Mouse (Mus musculus) ovary, postnatal 36 days (tissue): Measurements from ENCODE around the gene Glipr1l2.
"Not testable (repeated sequence)": the region's sequence is repeated elsewhere in the genome, so short reads cannot be mapped to it uniquely, and the experiment has no call there.

ENCODE experiments used
- DNase-seq: peaks from one replicate; pipeline ENCODE4 v3.0.0; 2022; ENCODE audit warnings: low spot score, mixed read lengths

Gene Glipr1l2

DNA sequence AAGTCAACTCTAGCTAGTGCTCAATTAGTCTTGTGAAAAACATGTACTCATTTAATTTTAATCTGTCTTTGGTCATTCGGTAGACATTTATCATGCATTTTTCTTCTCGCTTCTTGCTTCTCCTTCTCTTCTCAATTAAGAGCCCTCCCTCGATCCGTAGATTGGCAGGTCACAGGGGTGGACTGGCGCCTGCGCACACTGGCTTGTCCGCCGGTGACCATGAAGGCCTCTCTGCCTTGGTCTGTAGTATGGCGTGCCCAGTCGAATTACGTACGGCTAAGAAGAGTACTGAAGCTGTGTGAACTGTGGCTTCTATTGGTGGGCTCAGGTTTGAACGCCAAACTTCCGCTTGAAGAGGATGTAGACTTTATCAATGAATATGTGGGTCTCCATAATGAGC, at the start of gene Glipr1l2:
Glipr1l2 (plus strand) TSS at position 198 of the 400 bp plus-strand sequence.
- DNase-seq, result no peak

GRCm38 (mm10) chr10:112043523-112043922, 39.6 kb upstream of the Glipr1l2 start:
- DNase-seq, result not testable (repeated sequence)

GRCm38 (mm10) chr10:112044283-112044682, 38.9 kb upstream of the Glipr1l2 start:
- DNase-seq, result not testable (repeated sequence)

DNA sequence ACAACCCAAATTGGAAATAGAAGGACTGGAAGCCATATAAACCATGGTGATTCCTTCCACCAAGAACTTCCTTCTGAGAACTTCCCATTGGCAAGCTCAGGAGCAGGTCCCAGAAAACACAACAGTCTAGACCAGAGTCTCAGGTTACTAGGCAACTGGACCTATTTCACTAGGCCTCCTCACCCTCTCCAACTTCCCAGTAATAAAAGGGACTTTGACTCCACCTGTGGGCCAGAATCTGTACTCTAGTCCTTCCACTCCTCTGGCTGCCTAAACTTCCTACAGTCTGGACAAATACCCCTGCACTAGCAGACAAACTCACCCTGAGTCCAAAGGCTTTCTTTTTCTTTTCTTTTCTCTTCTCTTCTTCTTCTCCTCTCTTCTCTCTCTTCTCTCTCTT, 31.9 kb upstream of the Glipr1l2 start:
- DNase-seq, result no peak

DNA sequence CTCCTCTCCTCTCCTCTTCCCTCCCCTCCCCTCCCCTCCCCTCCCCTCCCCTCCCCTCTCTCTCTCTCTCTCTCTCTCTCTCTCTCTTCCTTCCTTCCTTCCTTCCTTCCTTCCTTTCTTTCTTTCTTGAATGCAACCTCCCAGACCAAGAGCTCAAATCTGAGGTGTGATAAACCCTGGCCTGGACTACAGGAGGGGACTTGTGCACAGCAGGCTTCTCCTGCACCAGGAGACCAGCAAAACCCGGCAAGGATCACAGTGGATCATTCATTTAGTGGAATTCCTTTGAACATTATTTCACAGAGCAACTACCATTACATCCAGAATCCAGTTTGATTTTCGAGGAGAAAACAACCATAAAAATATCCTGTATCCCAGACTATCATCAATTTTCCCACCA, 31.2 kb upstream of the Glipr1l2 start:
- DNase-seq, result not testable (repeated sequence)

- DNase-seq, result peak; percentile 64
Observed at GRCm38 (mm10) chr10:112059702-112060582, 23.2 kb upstream of the Glipr1l2 start, which contains the start of gene Glipr1l1. Glipr1l1 (plus strand) TSS chr10:112060189.

DNA sequence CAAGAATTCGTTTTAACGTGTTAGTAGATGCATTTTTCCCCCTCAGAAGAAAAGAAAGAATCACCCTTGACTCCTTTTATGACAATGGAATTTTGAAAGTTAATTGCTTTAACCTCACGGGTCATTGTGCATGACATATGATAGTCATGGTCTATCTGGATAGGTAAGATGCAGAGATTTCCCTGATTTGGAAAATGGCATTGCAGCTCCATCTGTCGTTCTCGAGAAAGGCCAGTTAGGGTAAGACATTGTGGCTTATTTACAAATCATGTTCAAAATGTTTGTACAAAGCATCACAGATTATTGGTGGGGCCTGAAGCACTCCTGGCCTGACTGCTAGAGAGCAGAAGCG, 22.6 kb upstream of the Glipr1l2 start:
- not testable (repeated sequence) for DNase-seq

- no peak for DNase-seq
Observed at GRCm38 (mm10) chr10:112080044-112080443, 3.1 kb upstream of the Glipr1l2 start.

- peak; percentile 32 for DNase-seq
Observed at GRCm38 (mm10) chr10:112105785-112106184, 22.6 kb downstream of the Glipr1l2 start.

DNA sequence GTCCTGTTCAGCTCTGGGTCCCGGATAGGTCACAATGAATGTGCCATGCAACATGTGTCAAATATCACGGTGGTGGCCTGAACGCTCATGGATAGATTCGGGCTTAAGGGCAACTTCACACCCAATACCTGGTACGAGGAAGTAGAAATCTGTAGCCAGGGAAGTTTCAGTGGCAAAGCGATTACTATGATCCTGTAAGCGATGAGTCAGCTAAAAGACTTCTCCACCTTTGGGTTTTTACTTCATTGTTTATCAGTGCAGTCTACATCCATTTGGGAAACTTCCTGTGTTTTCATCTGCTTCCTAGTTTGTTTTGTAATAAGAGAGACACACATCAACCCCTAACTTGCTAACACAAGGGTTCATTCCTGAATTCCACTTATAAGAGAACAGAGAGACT, 27.2 kb downstream of the Glipr1l2 start:
- DNase-seq, result no peak

DNA sequence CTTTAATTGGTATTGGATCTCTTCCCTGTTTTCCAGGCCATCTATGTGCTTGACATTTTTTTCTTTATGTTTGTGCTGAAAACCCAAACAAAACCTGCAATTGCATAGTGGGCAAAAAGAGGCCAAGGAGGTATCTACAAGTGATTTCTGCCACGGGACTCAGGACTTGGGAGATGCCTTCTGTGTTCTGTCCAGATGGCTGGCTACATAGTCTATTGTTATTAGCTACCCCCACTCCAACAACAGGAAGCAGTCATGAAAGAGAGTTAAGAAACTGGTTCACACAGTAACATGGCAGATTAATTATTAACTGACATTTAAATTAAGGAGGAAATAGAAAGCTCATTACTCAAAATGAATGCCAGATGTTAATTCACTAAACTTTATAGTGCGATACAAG, 41.9 kb downstream of the Glipr1l2 start:
- DNase-seq, result not testable (repeated sequence)

DNA sequence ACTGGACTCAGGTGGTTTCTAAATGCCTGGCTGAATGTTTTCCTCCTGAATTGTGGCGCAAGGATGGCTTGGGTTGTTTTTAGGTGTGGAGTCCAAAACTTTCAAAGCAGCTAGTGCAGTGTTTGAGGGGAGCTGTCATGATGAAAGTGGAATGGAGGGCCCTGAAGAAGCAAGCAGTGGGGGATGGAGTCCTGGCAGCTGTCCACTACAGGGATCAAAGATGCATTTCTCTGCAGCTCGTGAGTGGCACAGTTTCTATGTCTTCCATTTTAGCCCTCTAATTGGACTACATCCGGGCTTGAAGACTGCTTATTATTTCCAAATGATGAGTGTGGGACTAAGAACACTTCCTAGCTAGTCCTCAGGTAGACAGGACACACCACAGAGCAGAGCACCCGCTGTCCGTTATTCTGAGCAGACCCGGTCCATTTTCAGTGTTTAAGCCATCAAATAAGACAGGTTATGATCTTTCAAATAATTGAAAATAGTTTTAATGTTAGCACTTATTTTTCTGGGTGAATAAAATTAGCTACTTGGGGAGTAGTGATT, 44.6 kb downstream of the Glipr1l2 start:
- not testable (repeated sequence) for DNase-seq

DNA sequence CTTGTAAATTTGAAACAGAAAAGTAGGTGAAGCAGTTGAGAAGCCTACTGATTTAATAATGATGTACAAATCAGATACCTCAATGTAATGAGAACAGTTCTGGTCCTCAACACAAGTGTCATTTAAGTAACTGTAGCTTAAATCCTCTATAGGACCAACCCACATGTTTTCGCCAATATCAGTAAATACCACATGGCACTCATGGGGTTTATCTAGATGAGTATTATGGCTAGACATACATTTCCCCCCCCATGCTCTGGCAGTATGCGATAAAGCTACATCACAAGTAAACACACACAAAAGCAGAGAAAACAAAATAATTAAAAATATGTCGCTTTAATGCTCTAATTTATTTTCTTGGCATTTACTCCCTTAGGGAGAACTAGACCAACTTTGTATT, 49.0 kb downstream of the Glipr1l2 start:
- DNase-seq, result no peak

DNA sequence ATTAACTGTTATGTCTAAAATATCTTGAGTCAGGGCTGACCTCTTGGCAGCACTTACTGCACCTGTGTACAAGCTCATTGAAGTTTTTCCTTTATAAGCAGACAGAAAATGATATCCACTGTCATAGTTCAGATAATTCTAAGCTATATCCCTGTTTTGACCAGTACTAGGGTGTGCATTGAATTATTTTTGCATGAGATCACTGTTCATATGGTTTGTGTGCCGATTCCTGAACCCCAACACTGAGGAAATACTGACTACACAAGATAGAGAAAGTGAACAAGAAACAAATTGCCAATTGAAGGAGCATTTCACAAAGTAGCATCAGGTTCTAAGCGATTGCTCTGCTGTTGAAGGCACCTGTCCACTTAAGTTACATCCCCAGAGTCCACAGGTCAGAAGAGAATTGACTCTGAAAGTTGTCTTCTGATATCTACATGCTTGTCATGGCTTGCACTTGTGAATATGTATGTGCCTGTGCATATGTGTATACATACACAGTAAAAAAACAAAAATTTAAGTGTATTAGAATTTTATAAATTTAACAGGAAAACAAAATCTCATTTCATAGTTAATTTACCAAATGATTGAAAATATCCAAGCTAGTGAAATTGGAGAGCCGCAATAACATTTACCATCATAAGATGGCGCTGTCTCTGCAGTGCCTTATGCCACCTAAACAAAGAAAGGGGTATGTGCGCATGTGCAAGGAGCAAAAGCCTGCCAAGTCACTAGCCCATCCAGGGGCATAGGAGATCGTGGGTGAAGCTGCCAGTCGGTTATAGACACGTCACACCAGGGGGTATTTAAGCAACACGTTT, 55.1 kb downstream of the Glipr1l2 start:
- DNase-seq, result peak; percentile 16

DNA sequence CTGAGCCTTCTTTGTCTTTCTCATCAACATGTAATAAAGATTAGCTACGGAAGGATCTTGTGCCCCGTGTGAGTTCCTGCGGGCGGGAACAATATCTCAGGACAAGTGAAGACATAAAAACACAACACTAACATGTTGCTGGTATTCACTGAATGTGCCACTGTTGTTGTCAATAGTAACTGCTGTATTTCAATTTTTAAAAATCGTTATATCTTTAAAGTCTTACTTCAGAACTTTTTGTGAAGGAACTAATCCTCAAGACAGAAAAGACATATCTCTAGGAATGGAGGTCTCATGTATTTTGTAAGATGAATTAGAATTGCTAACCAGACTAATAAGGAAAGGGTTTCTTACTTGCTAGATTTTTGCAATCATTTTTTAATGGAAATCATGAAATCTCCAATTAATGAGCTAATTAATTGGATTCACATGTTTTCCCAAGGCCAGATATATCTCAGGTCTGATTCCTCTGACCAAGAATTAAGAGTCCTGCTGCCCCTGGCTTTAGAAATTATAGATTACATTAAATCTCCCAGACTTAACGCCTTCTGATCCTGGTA, 55.8 kb downstream of the Glipr1l2 start:
- no peak for DNase-seq

DNA sequence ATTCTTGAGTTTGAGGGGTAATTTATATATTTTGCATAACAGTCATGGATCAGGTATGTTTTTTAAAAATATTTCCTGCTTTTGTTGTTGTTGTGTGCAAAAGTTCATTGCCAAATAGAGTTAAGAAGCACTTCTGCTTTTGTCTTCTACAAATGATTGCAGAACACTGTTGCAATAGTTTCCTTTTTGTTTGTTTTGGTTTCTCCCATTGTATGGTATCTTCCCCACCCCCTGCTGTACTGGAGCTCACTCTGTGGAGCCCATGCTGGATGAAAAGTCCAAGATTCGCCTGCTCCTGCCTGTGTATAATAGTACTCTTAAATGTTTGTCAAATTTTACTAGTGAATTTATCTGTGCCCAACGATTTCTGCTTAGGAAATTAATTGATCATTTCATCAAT, 56.7 kb downstream of the Glipr1l2 start:
- DNase-seq, result no peak
